Mouse (Mus musculus): ENCODE data around the gene Smad3.

DNA sequence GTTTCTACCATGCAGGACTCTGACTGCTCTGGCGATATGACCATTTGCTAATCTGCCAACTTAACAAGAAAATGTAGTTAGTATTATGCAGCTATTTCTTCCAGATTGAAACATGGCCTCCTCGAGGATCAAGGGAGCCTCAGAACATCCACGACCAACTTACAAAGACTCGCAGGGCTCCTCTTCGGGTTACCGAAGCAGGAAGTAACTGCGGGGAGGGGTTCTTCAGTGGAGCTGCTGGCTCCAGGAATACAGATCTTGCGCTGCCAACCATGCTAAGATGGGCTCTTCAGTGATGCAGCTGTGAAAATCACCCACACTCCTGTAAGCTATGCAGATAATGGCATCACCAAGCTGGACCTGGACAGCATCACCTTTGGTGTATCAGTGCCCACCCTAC, 23.5 kb downstream of the Smad3 start:
- TF ChIP-seq TBP (conservative IDR thresholded peaks at IDR 0.05; ENCODE audit: low read depth, low read length) (no peak), MAX (IDR thresholded peaks at IDR 0.05; ENCODE audit: low read length) (no peak), RAD21 (IDR thresholded peaks at IDR 0.05; ENCODE audit: low read depth, low read length) (no peak), POLR2AphosphoS2 (IDR thresholded peaks at IDR 0.05; ENCODE audit: low read depth, low read length) (no peak), ZNF384 (IDR thresholded peaks at IDR 0.05; ENCODE audit: low read depth, low read length) (no peak)

Data from CH12.LX (cell line).